Mouse (Mus musculus) liver, embryonic 11.5 days (tissue): ENCODE results near the gene Brd2. TPM values are rescaled to one million over a fixed set of nuclear protein-coding genes. Genes with fewer than 3 reads are reported as not detected.

ENCODE experiments used
- ATAC-seq: fragments of 200-750 bp; cut with Nextera tagmentation; replicated peaks from 2 replicates; pipeline ENCODE4 v1.8.0; 2017; ENCODE audit warnings: moderate number of reproducible peaks, mild to moderate bottlenecking, moderate TSS enrichment, moderate library complexity; ENCODE audit not compliant: low FRiP score
- DNase-seq: peaks from one replicate; pipeline ENCODE4 v3.0.0-alpha.2; 2017; ENCODE audit warnings: low spot score
- H3K27ac ChIP-seq: fragments of 300-500 bp; sonication (generic); 2 replicates; pipeline ENCODE4 v1.5.1; 2014; ENCODE audit warnings: mild to moderate bottlenecking, low read depth, low read length, control low read depth
- H3K27me3 ChIP-seq: fragments of 300-500 bp; sonication (generic); replicated peaks from 2 replicates; pipeline ENCODE4 v1.6.1; 2014; ENCODE audit warnings: low read length, mixed read lengths; ENCODE audit not compliant: control insufficient read depth, insufficient read depth
- H3K36me3 ChIP-seq: fragments of 300-500 bp; sonication (generic); 2 replicates; pipeline ENCODE4 v1.6.1; 2014; ENCODE audit warnings: mild to moderate bottlenecking, low read length, moderate library complexity, mixed read lengths; ENCODE audit not compliant: control insufficient read depth, insufficient read depth
- H3K4me1 ChIP-seq: fragments of 300-500 bp; sonication (generic); replicated peaks from 2 replicates; pipeline ENCODE4 v1.6.1; 2014; ENCODE audit warnings: low read length, mixed read lengths; ENCODE audit not compliant: control insufficient read depth, insufficient read depth
- H3K4me2 ChIP-seq: fragments of 300-500 bp; sonication (generic); 2 replicates; pipeline ENCODE4 v1.6.1; 2014; ENCODE audit warnings: mild to moderate bottlenecking, control low read depth, moderate library complexity
- H3K4me3 ChIP-seq: fragments of 300-500 bp; sonication (generic); 2 replicates; pipeline ENCODE4 v1.5.1; 2014; ENCODE audit warnings: low read depth, low read length, control low read depth
- H3K9ac ChIP-seq: fragments of 300-500 bp; sonication (generic); 2 replicates; pipeline ENCODE4 v1.6.1; 2014; ENCODE audit warnings: low read depth, low read length, control low read depth
- H3K9me3 ChIP-seq: fragments of 300-500 bp; sonication (generic); 2 replicates; pipeline ENCODE4 v1.6.1; 2016; ENCODE audit warnings: low read length, inconsistent platforms, mixed read lengths; ENCODE audit not compliant: control insufficient read depth
- WGBS: fragments of 180-500 bp; shearing (Covaris S2); extraction: QIAGEN DNeasy Blood & Tissue Kit; methylation state at CpG from one replicate; pipeline ENCODE4 v1.1.7; 2014; 5-methylcytosine and 5-hydroxymethylcytosine counted together
- polyA plus RNA-seq: library from polyadenylated mRNA; unstranded; fragments of >200 nt; fragmentation: Nextera tagmentation; extraction: Ambion mirVana; gene quantifications from 2 replicates; pipeline ENCODE4 v1.2.1, GENCODE M21; 2014

Brd2 gene
- polyA plus RNA-seq, 1 experiment from 2014 or later: 90.8 TPM

GRCm38 (mm10) chr17:34093199-34093874 is 29.1 kb downstream of the Brd2 start:
- Histone ChIP-seq H3K27me3 (0 out of 2 replicates have a peak, but pooled peaks cover 2% of the 10 kb centered on the region), H3K4me2 (no peak overlapping the region), H3K4me1 (no peaks in the 10 kb centered on the region), H3K27ac (no peak overlapping the region), H3K9me3 (no peaks in the 10 kb centered on the region), H3K4me3 (no peak overlapping the region), H3K9ac (no peak overlapping the region), H3K36me3 (no peaks in the 10 kb centered on the region)
- DNase-seq (peak; percentile 54), ATAC-seq (no peak)
- 27% methylated on average over 7 of the region's 7 CpGs for WGBS

- Histone ChIP-seq H3K4me1 (no peaks in the 10 kb centered on the region), H3K9me3 (no peaks in the 10 kb centered on the region), H3K27me3 (0 out of 2 replicates have a peak, but pooled peaks cover 2% of the 10 kb centered on the region), H3K27ac (no peak within 1 kb of the TSS), H3K4me3 (no peak within 1 kb of the TSS), H3K4me2 (no peak within 1 kb of the TSS; the same call in 1 of the 2 replicates), H3K9ac (no peak within 1 kb of the TSS), H3K36me3 (no peaks in the 10 kb centered on the region)
- DNase-seq: no peak
- 26% methylated on average over 11 of the region's 11 CpGs for WGBS
- no peak for ATAC-seq
These were observed 30.1 kb downstream of the Brd2 start, which contains the start of gene H2-Oa for GRCm38 (mm10) chr17:34092197-34092875. Gene H2-Oa (plus strand): TSS chr17:34092340.

- H3K4me1 ChIP-seq: no peaks in the 10 kb centered on the region
- no peak for ATAC-seq
- no peak overlapping the region for H3K9ac ChIP-seq
- DNase-seq: no peak
- H3K27me3 ChIP-seq: 0 out of 2 replicates have a peak, but pooled peaks cover 2% of the 10 kb centered on the region
- H3K27ac ChIP-seq: no peak overlapping the region
- no peak overlapping the region for H3K4me2 ChIP-seq
- no peaks in the 10 kb centered on the region for H3K36me3 ChIP-seq
- no peak overlapping the region for H3K4me3 ChIP-seq
- H3K9me3 ChIP-seq: no peaks in the 10 kb centered on the region
- WGBS: 47% methylated on average over 7 of the region's 7 CpGs
These were observed 31.5 kb downstream of the Brd2 start for GRCm38 (mm10) chr17:34090923-34091322.

GRCm38 (mm10) chr17:34088124-34088523 is 34.3 kb downstream of the Brd2 start:
- no peaks in the 10 kb centered on the region for H3K36me3 ChIP-seq
- 74% methylated on average over 11 of the region's 11 CpGs for WGBS
- H3K4me2 ChIP-seq: no peak overlapping the region
- DNase-seq: no peak
- no peak overlapping the region for H3K9ac ChIP-seq
- no peaks in the 10 kb centered on the region for H3K4me1 ChIP-seq
- H3K4me3 ChIP-seq: no peak overlapping the region
- peaks cover 5% of the 10 kb centered on the region; the same call in 1 of the 2 replicates for H3K27me3 ChIP-seq
- ATAC-seq: no peak
- no peak overlapping the region for H3K27ac ChIP-seq
- H3K9me3 ChIP-seq: no peaks in the 10 kb centered on the region

- DNase-seq (no peak), ATAC-seq (no peak)
- no peak overlapping the region for H3K9ac ChIP-seq
- H3K4me2 ChIP-seq: no peak overlapping the region
- no peak overlapping the region for H3K27ac ChIP-seq
- H3K9me3 ChIP-seq: no peaks in the 10 kb centered on the region
- WGBS: 61% methylated on average over 2 of the region's 2 CpGs
- H3K27me3 ChIP-seq: peaks cover 5% of the 10 kb centered on the region; the same call in 1 of the 2 replicates
- H3K36me3 ChIP-seq: no peaks in the 10 kb centered on the region
- H3K4me3 ChIP-seq: no peak overlapping the region
- H3K4me1 ChIP-seq: no peaks in the 10 kb centered on the region
These were observed 35.0 kb downstream of the Brd2 start for GRCm38 (mm10) chr17:34087386-34087785.

GRCm38 (mm10) chr17:34083104-34083503 is 39.3 kb downstream of the Brd2 start:
- no peak overlapping the region for H3K4me3 ChIP-seq
- DNase-seq (no peak), ATAC-seq (no peak)
- H3K4me1 ChIP-seq: no peaks in the 10 kb centered on the region
- no peaks in the 10 kb centered on the region for H3K9me3 ChIP-seq
- H3K4me2 ChIP-seq: no peak overlapping the region
- 21% methylated on average over 8 of the region's 8 CpGs for WGBS
- H3K27me3 ChIP-seq: peaks cover 5% of the 10 kb centered on the region; the same call in 1 of the 2 replicates
- H3K27ac ChIP-seq: no peak overlapping the region
- no peaks in the 10 kb centered on the region for H3K36me3 ChIP-seq
- no peak overlapping the region for H3K9ac ChIP-seq

- no peak overlapping the region for H3K27ac ChIP-seq
- no peaks in the 10 kb centered on the region for H3K4me1 ChIP-seq
- WGBS: 20% methylated on average over 5 of the region's 5 CpGs
- no peak overlapping the region for H3K4me2 ChIP-seq
- no peak overlapping the region for H3K4me3 ChIP-seq
- no peak overlapping the region for H3K9ac ChIP-seq
- H3K27me3 ChIP-seq: peaks cover 22% of the 10 kb centered on the region
- no peaks in the 10 kb centered on the region for H3K36me3 ChIP-seq
- no peak for DNase-seq
- peak; percentile 54 for ATAC-seq
- no peaks in the 10 kb centered on the region for H3K9me3 ChIP-seq
These were observed 42.8 kb downstream of the Brd2 start for GRCm38 (mm10) chr17:34079621-34080020.

- WGBS: 87% methylated on average over 11 of the region's 11 CpGs
- Histone ChIP-seq H3K27ac (no peak overlapping the region), H3K9me3 (no peaks in the 10 kb centered on the region), H3K9ac (no peak overlapping the region), H3K4me3 (no peak overlapping the region), H3K4me2 (no peak overlapping the region), H3K4me1 (no peaks in the 10 kb centered on the region), H3K36me3 (no peaks in the 10 kb centered on the region), H3K27me3 (peaks cover 20% of the 10 kb centered on the region)
- ATAC-seq (no peak), DNase-seq (no peak)
These were observed 43.4 kb downstream of the Brd2 start for GRCm38 (mm10) chr17:34079002-34079401.
